Mouse (Mus musculus) embryo, embryonic 10.5 days (tissue): Measurements from ENCODE around the gene Myo5c.

Experiments
- DNase-seq: peaks from one replicate; pipeline ENCODE4 v3.0.0-alpha.2; 2015; ENCODE audit warnings: low spot score

Myo5c gene

GRCm38 (mm10) chr9:75328047-75328446, 96.2 kb downstream of the Myo5c start:
- no peak for DNase-seq

GRCm38 (mm10) chr9:75330821-75331220, 99.0 kb downstream of the Myo5c start:
- no peak for DNase-seq

GRCm38 (mm10) chr9:75334440-75334839, 102.6 kb downstream of the Myo5c start:
- DNase-seq: no peak

- DNase-seq: no peak
These were observed 106.2 kb downstream of the Myo5c start for GRCm38 (mm10) chr9:75338016-75338415.

- no peak for DNase-seq
These were observed 110.6 kb downstream of the Myo5c start for GRCm38 (mm10) chr9:75342433-75342832.

- DNase-seq: no peak
These were observed 115.6 kb downstream of the Myo5c start, which contains the start of gene Bcl2l10 for GRCm38 (mm10) chr9:75347458-75347857. TSS of gene Bcl2l10 (plus strand) at chr9:75347758.

GRCm38 (mm10) chr9:75348066-75348465, 116.2 kb downstream of the Myo5c start:
- no peak for DNase-seq

- DNase-seq: no peak
These were observed 116.8 kb downstream of the Myo5c start for GRCm38 (mm10) chr9:75348641-75349040.

- no peak for DNase-seq
These were observed 121.3 kb downstream of the Myo5c start for GRCm38 (mm10) chr9:75353094-75353493.
